Mouse (Mus musculus): ENCODE results near the gene Id2.

DNA sequence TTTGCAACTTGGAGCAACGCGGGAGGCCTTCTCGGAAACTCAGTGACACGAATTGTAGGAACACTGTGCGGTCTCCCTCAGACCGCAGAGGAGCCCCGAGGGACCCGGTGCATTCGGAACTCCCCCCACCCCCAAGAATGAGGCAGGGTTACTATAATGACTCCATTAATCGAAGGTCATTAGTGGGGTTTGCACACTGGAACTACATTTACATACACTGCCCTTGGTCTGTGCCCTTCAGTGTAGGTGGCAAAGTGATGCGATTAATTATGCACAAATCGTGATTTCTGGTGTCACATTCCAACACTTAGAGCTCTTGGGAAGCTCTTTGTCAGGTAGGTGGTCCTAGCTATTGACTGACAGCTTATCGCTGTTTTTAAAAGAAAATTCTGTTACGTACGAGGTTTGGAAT lies 294 bp downstream of the Id2 start:
- TF ChIP-seq CTCF (IDR thresholded peaks at IDR 0.05) (no peak), POLR2A (IDR thresholded peaks at IDR 0.05; ENCODE audit: insufficient read depth, low read depth, low read length) (no peak)

Measured in heart, adult 2 months (tissue).